Mouse (Mus musculus) G1E (cell line): Measurements from ENCODE around the gene Lenep. TPM values are rescaled to one million over a fixed set of nuclear protein-coding genes. Genes with fewer than 3 reads are reported as not detected.
A peak's percentile ranks its signal among the peaks of the same experiment; 100 is the strongest.

ENCODE experiments used
- ATAC-seq: 2 replicates; pipeline ENCODE4 v1.8.0; 2016; ENCODE audit warnings: mild to moderate bottlenecking; ENCODE audit not compliant: insufficient number of reproducible peaks, poor library complexity, low FRiP score, severe bottlenecking; ENCODE audit errors: extremely low read depth
- DNase-seq: peaks from one replicate; pipeline ENCODE4 v3.0.0; 2012; ENCODE audit warnings: low spot score
- H3K27me3 ChIP-seq: 2 replicates; pipeline ENCODE4 v1.6.1; 2012; ENCODE audit warnings: mild to moderate bottlenecking, low read length, inconsistent platforms; ENCODE audit not compliant: insufficient read depth
- H3K36me3 ChIP-seq: replicated peaks from 2 replicates; pipeline ENCODE3; 2012; ENCODE audit warnings: mild to moderate bottlenecking, inconsistent platforms
- H3K4me1 ChIP-seq: 2 replicates; pipeline ENCODE4 v1.6.1; 2012; ENCODE audit warnings: low read depth, low read length, inconsistent platforms, mixed read lengths; ENCODE audit not compliant: insufficient read depth
- H3K4me3 ChIP-seq: 2 replicates; pipeline ENCODE4 v1.5.1; 2012; ENCODE audit warnings: low read depth, mild to moderate bottlenecking, inconsistent platforms, low read length, moderate library complexity, mixed read lengths
- H3K9me3 ChIP-seq: replicated peaks from 2 replicates; pipeline ENCODE4 v1.6.1; 2012; ENCODE audit warnings: inconsistent platforms
- CTCF ChIP-seq: IDR thresholded peaks from 2 replicates; pipeline ENCODE4 v1.5.1; 2012; ENCODE audit warnings: low read depth, low read length, inconsistent platforms, mixed read lengths
- GATA1 ChIP-seq: IDR thresholded peaks from 2 replicates; pipeline ENCODE4 v1.6.1; 2012; ENCODE audit warnings: borderline replicate concordance, low read length, inconsistent platforms, mixed read lengths
- GATA2 ChIP-seq: IDR thresholded peaks from 2 replicates; pipeline ENCODE4 v1.6.1; 2012; ENCODE audit warnings: low read depth, low read length, inconsistent platforms, borderline replicate concordance
- POLR2AphosphoS5 ChIP-seq: IDR thresholded peaks from 2 replicates; pipeline ENCODE4 v1.6.1; 2012; ENCODE audit warnings: low read depth, low read length, inconsistent platforms; ENCODE audit not compliant: insufficient replicate concordance
- TAL1 ChIP-seq: conservative IDR thresholded peaks from 2 replicates; pipeline ENCODE4 v1.6.1; 2012; ENCODE audit warnings: low read depth, low read length, inconsistent platforms, mixed read lengths
- polyA plus RNA-seq: library from polyadenylated mRNA; stranded (reverse); fragments of >175 nt; gene quantifications from 2 replicates; pipeline ENCODE4 v1.2.3, GENCODE M21; 2012
- total RNA-seq, 2 experiments: library from RNA; stranded (forward) in 1 of 2; stranded (reverse) in 1 of 2; fragments of 200-1000 nt in 1 of 2; fragments of >200 nt in 1 of 2; fragmentation: Nextera tagmentation in 1 of 2; gene quantifications; 2 replicates each; pipeline ENCODE4 v1.2.3; 2014 to 2017

Lenep gene
- total and polyA plus RNA-seq, 3 experiments = 0.12 to 3.7 (median 0.98) TPM

DNA sequence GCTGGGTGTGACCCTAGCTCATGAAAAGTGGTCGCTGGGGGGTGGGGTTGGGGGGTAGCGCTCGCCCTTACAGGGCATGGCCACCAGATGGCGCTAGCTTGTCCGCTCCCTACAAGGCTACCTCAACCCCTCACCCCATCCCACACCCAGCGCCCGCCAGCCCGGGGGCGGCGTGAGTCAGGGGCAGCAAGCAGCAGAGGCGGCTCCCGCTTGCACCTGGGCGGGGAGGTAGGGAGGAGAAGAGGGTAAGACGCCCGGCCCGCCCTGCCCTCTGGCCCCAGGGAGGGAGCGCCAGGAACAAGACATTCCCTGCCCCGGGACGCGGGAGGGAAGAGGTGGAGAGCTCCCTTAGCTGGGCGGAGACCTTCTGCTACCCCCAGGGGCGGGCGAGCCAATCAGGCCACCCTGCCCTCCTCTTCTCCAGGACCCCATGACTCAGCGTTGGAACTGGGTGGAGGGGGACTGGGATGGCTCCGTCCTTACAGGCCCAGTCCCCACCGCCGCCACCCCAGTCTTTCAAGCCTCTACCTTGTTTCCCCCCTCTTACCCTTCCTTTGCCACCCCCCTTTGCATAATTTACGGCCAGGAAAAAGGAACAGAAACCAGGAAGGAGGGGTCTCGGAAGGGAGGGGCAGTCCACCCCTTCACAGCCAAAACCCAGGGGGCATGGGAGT, 24.1 kb downstream of the Lenep start:
- peak overlapping the region; percentile 68 for H3K4me3 ChIP-seq
- peaks cover 49% of the 10 kb centered on the region for H3K4me1 ChIP-seq
- TF ChIP-seq CTCF (peak; percentile 76), GATA1 (no peak)
- H3K27me3 ChIP-seq = peaks cover 1% of the 10 kb centered on the region; the same call in 1 of the 2 replicates
- peak; percentile 88 for DNase-seq
- H3K36me3 ChIP-seq = peaks cover 75% of the 10 kb centered on the region
- ATAC-seq = peak; percentile 34
- no peaks in the 10 kb centered on the region for H3K9me3 ChIP-seq

DNA sequence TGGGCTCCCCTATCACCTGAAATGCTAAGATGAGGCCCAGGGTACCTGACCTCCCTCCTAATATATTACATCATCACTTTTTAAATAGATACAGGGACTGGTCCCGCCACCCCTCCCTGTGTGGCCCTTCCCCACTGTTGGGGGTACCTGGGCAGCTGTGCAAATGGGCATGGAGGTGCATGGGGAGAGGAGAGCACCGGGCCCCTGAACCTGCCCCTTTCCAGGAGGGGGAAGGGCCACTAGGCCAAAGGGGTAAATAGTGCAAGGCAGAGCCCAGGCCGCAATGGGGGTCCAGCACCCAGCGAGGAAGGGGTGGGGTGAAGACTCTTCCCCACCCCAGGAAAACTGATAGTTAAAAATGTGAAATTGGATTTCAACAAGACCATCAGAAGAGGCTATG, 24.8 kb downstream of the Lenep start:
- Histone ChIP-seq H3K4me3 (peak overlapping the region; percentile 68; the same call in 1 of the 2 replicates), H3K36me3 (peaks cover 68% of the 10 kb centered on the region), H3K4me1 (peaks cover 45% of the 10 kb centered on the region), H3K9me3 (no peaks in the 10 kb centered on the region), H3K27me3 (peaks cover 7% of the 10 kb centered on the region; the same call in 1 of the 2 replicates)
- DNase-seq (no peak), ATAC-seq (no peak)
- TF ChIP-seq GATA1 (no peak), POLR2AphosphoS5 (no peak), GATA2 (no peak), TAL1 (no peak), CTCF (no peak)

DNA sequence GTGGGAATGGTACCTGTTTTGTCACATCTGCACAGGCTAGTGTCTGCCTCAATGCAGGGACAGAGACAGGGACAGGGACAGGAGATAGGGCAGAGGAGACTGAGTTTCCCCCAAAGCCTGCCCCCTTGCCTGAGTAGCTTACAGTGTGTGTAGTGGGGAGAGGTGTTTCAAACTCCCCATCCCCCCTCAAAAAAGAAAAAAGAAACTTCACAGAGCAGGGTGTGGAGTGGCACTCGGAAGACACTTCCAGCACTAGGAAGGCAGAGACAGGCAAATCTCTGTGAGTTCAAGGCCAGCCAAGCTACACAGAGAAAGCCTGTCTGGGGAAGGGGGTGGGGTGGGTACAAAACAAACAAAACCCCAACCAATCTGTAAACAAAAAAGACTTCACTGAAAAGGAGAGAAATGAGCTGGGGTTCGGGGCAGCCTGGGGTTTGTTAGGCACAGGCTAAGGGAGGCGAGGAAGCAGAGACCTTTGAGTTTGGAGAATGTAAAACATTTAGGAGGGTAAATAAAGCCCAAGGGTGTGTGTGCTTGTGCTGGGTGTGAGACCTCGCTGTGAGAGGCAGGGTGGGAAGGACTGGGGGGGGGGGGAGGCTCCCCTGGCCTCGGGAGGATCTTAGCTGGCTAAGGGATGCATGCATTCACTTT, 28.9 kb downstream of the Lenep start:
- DNase-seq = no peak
- no peak for ATAC-seq
- Histone ChIP-seq H3K9me3 (no peaks in the 10 kb centered on the region), H3K4me3 (no peak overlapping the region), H3K36me3 (peaks cover 27% of the 10 kb centered on the region), H3K4me1 (peaks cover 24% of the 10 kb centered on the region), H3K27me3 (peaks cover 15% of the 10 kb centered on the region)
- no peak for TF ChIP-seq POLR2AphosphoS5

DNA sequence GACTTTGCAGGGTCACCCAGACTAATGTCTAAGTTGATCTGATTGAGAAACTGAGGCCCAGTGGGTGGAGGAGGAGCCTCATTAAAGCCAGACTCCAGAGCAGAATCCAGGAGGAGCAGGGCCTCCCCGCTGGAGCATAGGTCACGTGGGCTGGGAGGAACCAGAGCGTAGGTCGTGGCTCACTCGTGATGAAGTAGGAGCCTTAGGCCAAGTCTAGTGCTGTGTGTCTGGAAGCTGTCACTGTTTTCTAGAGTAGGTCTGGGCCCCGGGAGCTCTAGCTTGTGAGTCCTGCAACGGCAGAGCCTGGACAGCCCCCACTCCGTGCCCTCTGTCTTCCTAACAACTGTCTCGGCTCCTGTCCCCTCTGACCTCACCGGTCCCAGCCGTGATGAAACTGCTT, 35.3 kb downstream of the Lenep start:
- peaks cover 51% of the 10 kb centered on the region for H3K27me3 ChIP-seq
- H3K36me3 ChIP-seq = no peaks in the 10 kb centered on the region
- ATAC-seq (no peak), DNase-seq (no peak)
- H3K4me1 ChIP-seq = peaks cover 5% of the 10 kb centered on the region; the same call in 1 of the 2 replicates
- TF ChIP-seq TAL1 (no peak), GATA1 (no peak), CTCF (no peak), POLR2AphosphoS5 (no peak), GATA2 (no peak)
- H3K4me3 ChIP-seq = no peak overlapping the region
- H3K9me3 ChIP-seq = no peaks in the 10 kb centered on the region

DNA sequence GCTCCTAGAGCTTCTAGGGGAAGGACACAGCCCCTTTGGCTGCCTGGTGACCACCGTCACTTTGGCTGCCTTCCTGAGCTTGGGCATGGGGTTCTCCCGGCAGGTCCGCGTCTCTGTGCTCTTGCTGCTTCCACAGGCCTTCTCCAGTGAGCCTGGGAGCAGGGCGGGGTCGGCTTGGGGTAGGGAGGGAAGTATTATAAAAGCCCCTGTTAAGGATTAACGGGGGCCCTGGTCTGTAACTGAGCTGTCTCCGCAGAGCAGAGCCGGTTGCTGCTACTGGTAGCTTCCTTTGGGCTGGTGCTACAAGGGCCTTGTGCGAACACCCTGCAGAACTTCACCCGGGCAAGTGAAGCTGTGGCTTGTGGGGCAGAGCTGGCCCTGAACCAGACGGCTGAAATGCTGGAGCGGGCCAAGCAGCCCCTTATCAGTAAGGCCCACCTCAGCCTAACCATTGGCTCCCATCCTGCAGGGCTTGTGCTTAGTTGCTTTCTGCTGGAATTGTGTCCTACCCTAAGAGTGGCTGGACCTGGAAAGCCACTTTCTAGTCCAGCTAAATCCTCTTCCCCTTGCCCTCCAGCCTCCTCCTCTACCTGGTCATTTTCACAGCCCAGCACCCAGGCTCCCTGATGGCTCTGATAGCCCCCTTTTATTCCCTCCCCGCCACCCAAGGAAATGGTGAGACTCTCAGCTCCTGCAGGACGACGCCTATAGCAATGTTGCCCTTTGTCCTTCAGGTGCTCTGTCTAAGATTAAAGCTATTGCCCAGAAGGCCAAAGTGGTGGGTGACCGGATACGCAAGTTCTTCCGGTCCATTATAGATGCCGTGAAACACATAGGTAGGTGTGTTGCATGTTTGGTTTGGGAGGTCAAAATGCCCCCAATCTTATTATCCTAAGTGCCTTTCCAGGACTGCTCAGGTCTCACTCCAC, 36.8 kb downstream of the Lenep start:
- Histone ChIP-seq H3K4me1 (peaks cover 4% of the 10 kb centered on the region; the same call in 1 of the 2 replicates), H3K4me3 (no peak overlapping the region), H3K27me3 (peaks cover 56% of the 10 kb centered on the region), H3K36me3 (no peaks in the 10 kb centered on the region), H3K9me3 (no peaks in the 10 kb centered on the region)
- no peak for TF ChIP-seq TAL1
- TF ChIP-seq GATA1 = no peak
- TF ChIP-seq POLR2AphosphoS5 = no peak
- no peak for TF ChIP-seq CTCF
- TF ChIP-seq GATA2 = no peak
- DNase-seq (no peak), ATAC-seq (no peak)

DNA sequence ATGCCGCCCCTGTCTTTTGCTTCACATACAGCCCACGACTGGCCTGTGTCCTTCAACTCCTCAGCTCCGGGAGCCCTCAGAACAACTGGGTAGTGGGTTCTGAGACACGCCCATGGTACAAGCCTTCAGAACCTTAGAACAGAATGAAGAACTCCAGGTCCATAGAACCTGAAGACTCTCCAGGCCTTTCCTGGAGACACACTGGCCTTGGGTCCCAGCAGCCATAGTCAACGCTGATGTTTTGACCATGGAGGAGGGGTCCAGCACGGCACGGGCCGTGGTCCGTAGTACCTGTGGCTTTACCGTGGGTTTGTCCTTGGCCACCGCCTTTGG, 37.5 kb downstream of the Lenep start, which contains the start of gene Dcst1:
Gene Dcst1 (minus strand): TSS at position 101 of the 333 bp plus-strand sequence.
- no peak for TF ChIP-seq CTCF
- no peak for TF ChIP-seq GATA1
- no peak for TF ChIP-seq TAL1
- TF ChIP-seq POLR2AphosphoS5 = no peak
- no peak for TF ChIP-seq GATA2
- no peak for DNase-seq
- ATAC-seq = no peak

More for the DNA sequence above, 37.5 kb downstream of the Lenep start, which contains the start of gene Dcst1:
- H3K27me3 ChIP-seq = peaks cover 62% of the 10 kb centered on the region
- no peaks in the 10 kb centered on the region for H3K4me1 ChIP-seq
- no peaks in the 10 kb centered on the region for H3K9me3 ChIP-seq
- no peaks in the 10 kb centered on the region for H3K36me3 ChIP-seq
- no peak within 1 kb of the TSS for H3K4me3 ChIP-seq
